8 mouse cellular contexts compared by ENCODE assay signal in genomic region chr17:16051713-16052112, GRCm38 (mm10).
DNase-seq lines count a peak whose midpoint lies in the region.

No protein-coding gene starts in this region.

- intact Hi-C loops in heart, postnatal 25 days (cut with DNase I) = no loop called here

- DNase-seq in heart, adult 18-20 months = peak; percentile 48 to 50
- no peak for DNase-seq in heart, postnatal 25 days (ENCODE audit: low spot score)
- DNase-seq in embryo, embryonic 10 days (ENCODE audit: low spot score) = peak; percentile 32
- DNase-seq in kidney, adult 8-10 months = peak; percentile 39 to 60
- DNase-seq in ovary, postnatal 10 days (ENCODE audit: low spot score) = peak; percentile 5
- no peak for DNase-seq in layer of hippocampus, adult 8-10 months (ENCODE audit: low spot score in 2 of 2)
- no peak for DNase-seq in layer of hippocampus, adult 11-12 months (ENCODE audit: low spot score)
- no peak for DNase-seq in urinary bladder, postnatal 25 days (ENCODE audit: low spot score)

Comparison
In these comparisons a context has a peak if more than half of its experiments do, and no peak if none do; other contexts are left out.
1. DNase-seq: peak in heart, adult 18-20 months (2 of 2), embryo, embryonic 10 days (single experiment), kidney, adult 8-10 months (2 of 2) and ovary, postnatal 10 days (single experiment); none in heart, postnatal 25 days (single experiment), layer of hippocampus, adult 8-10 months (0 of 2), layer of hippocampus, adult 11-12 months (single experiment) and urinary bladder, postnatal 25 days (single experiment).